Mouse (Mus musculus): ENCODE data around the gene Pmpca. TPM values are rescaled to one million over a fixed set of nuclear protein-coding genes. Genes with fewer than 3 reads are reported as not detected.
A peak's percentile ranks its signal among the peaks of the same experiment; 100 is the strongest.
"Not testable (repeated sequence)": the region's sequence is repeated elsewhere in the genome, so short reads cannot be mapped to it uniquely, and the experiment has no call there.

Pmpca gene
- total RNA-seq, 2 experiments from 2014 or later: 126 to 129 TPM

GRCm38 (mm10) chr2:26364738-26365465 lies 24.2 kb upstream of the Pmpca start:
- intact Hi-C loops (cut with DNase I): no loop called here
- peak in 1 of 2 experiments; percentile 87 for DNase-seq (ENCODE audit: extremely low spot score in 1 of 2, low spot score in 2 of 2)

GRCm38 (mm10) chr2:26367911-26368310 lies 21.2 kb upstream of the Pmpca start:
- no peak for DNase-seq (ENCODE audit: extremely low spot score in 1 of 2, low spot score in 2 of 2)
- intact Hi-C loops (cut with DNase I): no loop called here

DNA sequence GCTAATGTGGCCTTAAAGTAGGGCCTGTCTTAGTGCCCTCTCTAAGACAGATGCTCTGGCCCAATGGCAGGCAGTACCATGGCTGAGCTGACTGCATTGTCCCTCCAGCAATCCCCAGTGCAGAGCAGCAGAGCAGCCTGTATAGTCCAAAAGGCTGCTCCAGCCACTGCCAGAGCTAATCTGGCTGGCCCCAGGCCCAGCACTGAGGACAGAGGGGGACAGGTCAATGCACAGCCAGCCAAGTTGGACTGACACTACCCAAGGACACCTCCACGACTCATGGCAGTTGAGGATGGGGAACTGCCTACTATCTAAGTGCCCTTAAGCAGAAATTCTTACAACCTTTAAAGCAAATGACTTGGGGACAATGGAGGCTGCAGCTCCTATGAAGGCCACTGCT lies 20.6 kb upstream of the Pmpca start:
- intact Hi-C loops (cut with DNase I): no loop called here
- DNase-seq (ENCODE audit: extremely low spot score in 1 of 2, low spot score in 2 of 2): no peak

GRCm38 (mm10) chr2:26372396-26372795 lies 16.7 kb upstream of the Pmpca start:
- no peak for DNase-seq (ENCODE audit: extremely low spot score in 1 of 2, low spot score in 2 of 2)
- intact Hi-C loops (cut with DNase I): loop anchor here (5.0 kb wide), 1 partner anchor 55 kb away; no protein-coding TSS in a partner anchor

DNA sequence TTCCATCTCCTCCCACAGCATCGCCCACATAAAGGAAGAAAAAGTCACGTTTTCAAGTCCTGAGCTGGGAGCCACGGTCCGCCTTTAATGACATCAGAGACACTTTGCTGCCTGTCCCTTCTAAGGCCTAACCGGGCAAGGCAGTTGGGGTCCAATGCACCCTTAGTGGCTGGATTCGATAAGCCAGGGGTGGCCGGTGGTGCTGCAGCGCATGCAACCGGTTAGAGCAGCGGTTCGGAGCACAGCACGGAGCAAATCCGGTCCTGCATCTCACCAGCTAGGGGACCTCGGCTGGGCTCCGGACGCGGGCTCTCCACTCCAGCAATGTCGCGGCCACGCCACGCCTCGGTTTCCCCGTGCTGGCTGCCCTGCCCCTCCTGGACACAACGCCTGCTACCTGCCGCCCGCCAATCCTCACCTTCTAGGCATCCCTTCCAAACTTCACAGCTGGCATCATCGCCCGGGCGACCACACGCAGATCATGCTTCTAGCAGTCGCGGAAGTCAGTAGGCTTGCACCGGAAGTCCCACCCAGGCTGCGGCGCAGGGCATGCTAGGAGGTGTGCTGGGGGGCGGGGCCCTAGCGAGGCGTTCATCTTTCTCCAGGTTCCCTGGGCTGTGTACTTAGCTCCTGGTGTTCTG lies 8.9 kb upstream of the Pmpca start, which contains the start of gene Snapc4:
Snapc4 (minus strand) TSS at position 523 of the 641 bp plus-strand sequence.
- DNase-seq (ENCODE audit: extremely low spot score in 1 of 2, low spot score in 2 of 2): peak; percentile 77 to 91
- intact Hi-C loops (cut with DNase I): loop anchor here (10.0 kb wide), 1 partner anchor 225 kb away; no protein-coding TSS in a partner anchor

DNA sequence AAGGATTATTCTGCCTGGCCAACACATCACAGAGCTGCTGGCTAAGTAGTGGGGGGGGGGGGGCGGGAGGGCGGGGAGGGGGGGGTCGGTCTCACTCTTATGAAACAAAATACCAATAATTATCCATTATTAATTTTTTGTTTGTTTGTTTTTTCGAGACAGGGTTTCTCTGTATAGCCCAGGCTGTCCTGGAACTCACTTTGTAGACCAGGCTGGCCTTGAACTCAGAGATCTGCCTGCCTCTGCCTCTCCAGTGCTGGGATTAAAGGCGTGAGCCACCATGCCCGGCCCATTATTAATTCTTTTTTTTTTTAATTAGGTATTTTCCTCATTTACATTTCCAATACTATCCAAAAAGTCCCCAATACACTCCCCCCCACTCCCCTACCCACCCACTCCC lies 8.3 kb upstream of the Pmpca start:
- not testable (repeated sequence) for DNase-seq (ENCODE audit: extremely low spot score in 1 of 2, low spot score in 2 of 2)
- intact Hi-C loops (cut with DNase I): loop anchor here (10.0 kb wide), 1 partner anchor 226 kb away; no protein-coding TSS in a partner anchor

GRCm38 (mm10) chr2:26387713-26388112 lies 1.4 kb upstream of the Pmpca start:
- intact Hi-C loops (cut with DNase I): loop anchor here (10.0 kb wide), 1 partner anchor 233 kb away; no protein-coding TSS in a partner anchor
- no peak for DNase-seq (ENCODE audit: extremely low spot score in 1 of 2, low spot score in 2 of 2)

DNA sequence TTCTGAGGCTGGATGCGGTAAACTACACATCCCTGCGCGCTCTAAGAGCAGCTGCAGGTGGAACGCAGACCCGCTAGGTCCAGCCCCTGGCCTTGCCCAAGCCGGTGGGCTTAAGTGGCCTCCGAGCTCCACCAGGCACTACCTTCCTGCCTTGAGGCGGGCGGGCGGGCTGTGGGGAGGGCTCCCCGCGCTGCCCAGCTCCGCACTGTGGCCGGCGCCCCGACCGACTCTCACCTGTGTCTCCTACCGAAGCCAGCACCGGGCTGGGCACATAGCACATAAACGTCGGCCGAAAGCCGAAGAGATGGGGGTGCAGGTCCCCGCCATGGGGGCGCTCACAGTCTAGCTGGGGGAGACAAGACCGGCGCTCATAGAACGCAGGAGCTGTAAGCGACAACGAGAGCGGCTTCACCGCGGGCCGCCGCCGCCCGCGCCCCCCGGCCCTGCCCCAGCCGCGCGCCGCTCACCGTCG lies 421 bp upstream of the Pmpca start:
- DNase-seq (ENCODE audit: extremely low spot score in 1 of 2, low spot score in 2 of 2): no peak
- intact Hi-C loops (cut with DNase I): loop anchor here (10.0 kb wide), 1 partner anchor 234 kb away; no protein-coding TSS in a partner anchor

- DNase-seq (ENCODE audit: extremely low spot score in 1 of 2, low spot score in 2 of 2): no peak
- intact Hi-C loops (cut with DNase I): no loop called here
These were observed 1.8 kb downstream of the Pmpca start for GRCm38 (mm10) chr2:26390954-26391353.

DNA sequence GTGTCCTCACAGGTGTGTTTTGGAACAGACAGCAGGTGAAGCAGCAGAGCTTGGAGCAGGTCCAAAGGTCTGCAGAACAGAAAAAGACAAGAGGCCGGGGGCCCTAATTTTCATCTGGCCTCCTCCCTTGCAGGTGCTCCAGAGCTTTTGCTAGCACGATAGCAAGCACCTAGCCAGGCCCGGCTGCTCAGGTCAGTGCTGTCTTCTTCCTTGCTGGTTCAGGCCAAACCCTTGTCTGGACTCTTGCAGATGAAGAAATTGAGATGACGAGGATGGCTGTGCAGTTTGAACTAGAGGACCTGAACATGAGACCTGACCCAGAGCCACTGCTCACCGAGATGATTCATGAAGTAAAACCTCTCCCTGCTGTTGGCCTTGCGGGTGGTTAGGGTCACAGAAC lies 2.5 kb downstream of the Pmpca start:
- DNase-seq (ENCODE audit: extremely low spot score in 1 of 2, low spot score in 2 of 2): peak in 1 of 2 experiments; percentile 16
- intact Hi-C loops (cut with DNase I): no loop called here

- intact Hi-C loops (cut with DNase I): no loop called here
These were observed 9.8 kb downstream of the Pmpca start for GRCm38 (mm10) chr2:26398978-26399377.

DNA sequence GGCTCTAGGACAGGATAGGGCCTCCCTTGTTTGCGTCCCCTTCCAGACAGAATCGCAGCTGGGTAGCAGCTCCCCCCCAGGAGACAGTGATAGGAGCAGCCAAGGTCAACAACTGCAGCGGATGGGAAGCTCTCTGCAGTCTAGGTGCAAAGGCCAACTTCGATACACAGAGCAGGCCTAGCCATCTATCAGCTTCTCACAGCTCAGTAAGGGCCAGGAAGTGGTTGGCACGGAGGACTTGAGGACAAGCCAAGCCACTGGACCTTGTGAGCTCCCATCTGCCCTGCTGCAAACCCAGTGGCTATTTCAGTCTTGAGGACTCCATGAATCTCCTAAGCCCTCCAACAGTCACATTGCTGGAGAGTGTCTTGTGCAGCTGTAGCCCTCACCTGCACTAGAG lies 10.5 kb downstream of the Pmpca start:
- intact Hi-C loops (cut with DNase I): no loop called here
- DNase-seq (ENCODE audit: extremely low spot score in 1 of 2, low spot score in 2 of 2): no peak

More at GRCm38 (mm10) chr2:26398978-26399377, 9.8 kb downstream of the Pmpca start:
- DNase-seq (ENCODE audit: extremely low spot score in 1 of 2, low spot score in 2 of 2): no peak

- DNase-seq (ENCODE audit: extremely low spot score in 1 of 2, low spot score in 2 of 2): peak in 1 of 2 experiments; percentile 8
- intact Hi-C loops (cut with DNase I): no loop called here
These were observed 11.2 kb downstream of the Pmpca start for GRCm38 (mm10) chr2:26400296-26400695.

GRCm38 (mm10) chr2:26401023-26401422 lies 11.9 kb downstream of the Pmpca start:
- intact Hi-C loops (cut with DNase I): no loop called here
- DNase-seq (ENCODE audit: extremely low spot score in 1 of 2, low spot score in 2 of 2): no peak

GRCm38 (mm10) chr2:26402265-26402664 lies 13.1 kb downstream of the Pmpca start:
- DNase-seq (ENCODE audit: extremely low spot score in 1 of 2, low spot score in 2 of 2): peak in 1 of 2 experiments; percentile 6
- intact Hi-C loops (cut with DNase I): no loop called here

DNA sequence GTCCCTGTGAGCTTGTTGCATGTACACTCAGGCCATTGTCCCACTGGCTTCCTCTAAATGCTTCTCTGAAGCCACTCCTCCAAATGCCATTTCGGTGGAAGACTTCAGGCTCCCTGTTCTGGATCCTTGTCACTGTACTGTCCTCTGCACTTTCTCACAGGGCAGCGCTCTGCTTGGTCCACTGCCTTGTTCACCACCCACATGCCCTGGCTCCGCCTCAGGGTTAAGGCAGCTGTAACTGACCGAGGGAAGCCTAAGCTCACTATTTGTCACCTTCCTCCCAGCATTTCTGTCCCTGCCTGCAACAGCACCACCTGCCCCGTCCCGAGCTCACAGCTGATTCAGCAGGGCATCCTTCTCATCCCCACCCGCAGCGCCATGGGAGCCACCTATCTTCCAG lies 14.2 kb downstream of the Pmpca start:
- DNase-seq (ENCODE audit: extremely low spot score in 1 of 2, low spot score in 2 of 2): peak in 1 of 2 experiments; percentile 18
- intact Hi-C loops (cut with DNase I): no loop called here

GRCm38 (mm10) chr2:26408515-26409356 lies 19.6 kb downstream of the Pmpca start, which contains the start of gene Inpp5e:
Gene Inpp5e (minus strand): TSS chr2:26409203.
- DNase-seq (ENCODE audit: extremely low spot score in 1 of 2, low spot score in 2 of 2): peak; percentile 93 to 96
- intact Hi-C loops (cut with DNase I): no loop called here

DNA sequence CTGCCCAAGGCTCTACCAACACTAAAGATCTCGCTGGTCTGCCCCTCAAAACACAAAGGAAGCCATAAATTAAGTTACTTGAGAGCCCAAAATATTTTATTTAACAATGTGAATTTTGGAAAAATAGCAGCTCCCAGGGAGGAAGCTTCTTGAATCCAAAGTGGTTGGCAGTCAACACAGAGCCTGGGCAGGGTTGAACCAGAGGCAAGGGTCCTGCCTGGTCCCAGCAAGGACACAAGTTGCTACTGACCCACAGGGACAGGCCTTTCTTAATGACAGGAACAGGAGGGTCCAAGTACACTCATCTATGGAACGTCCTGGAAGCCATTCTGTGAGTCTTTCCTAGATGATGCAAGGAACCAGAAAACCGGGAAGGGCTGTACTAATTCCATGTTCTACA lies 20.2 kb downstream of the Pmpca start:
- intact Hi-C loops (cut with DNase I): no loop called here
- DNase-seq (ENCODE audit: extremely low spot score in 1 of 2, low spot score in 2 of 2): no peak

DNA sequence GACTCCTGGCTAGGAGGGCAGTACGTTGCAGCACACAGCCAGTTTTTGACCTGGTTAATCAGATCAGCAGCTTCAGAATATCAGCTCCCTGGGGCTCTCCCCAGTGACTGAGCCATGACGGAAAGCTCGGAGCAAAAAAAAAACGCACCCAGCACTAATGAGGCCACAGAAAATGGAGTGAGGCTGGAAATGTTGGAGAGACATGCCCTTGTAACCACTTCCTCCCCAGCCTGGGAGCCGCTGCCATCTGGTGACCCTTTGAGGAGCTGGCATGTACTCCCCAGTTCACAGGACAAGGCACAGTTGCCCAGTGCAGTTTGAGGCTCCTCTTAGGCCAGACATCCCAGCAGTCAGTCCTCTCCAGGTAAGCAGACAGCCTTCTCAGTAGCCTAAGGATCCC lies 21.0 kb downstream of the Pmpca start:
- no peak for DNase-seq (ENCODE audit: extremely low spot score in 1 of 2, low spot score in 2 of 2)
- intact Hi-C loops (cut with DNase I): no loop called here
